Mouse (Mus musculus): ENCODE data around the gene Tmem11.

Tmem11 gene

GRCm38 (mm10) chr11:60825191-60825590 lies 53.9 kb downstream of the Tmem11 start:
- no peak for DNase-seq

GRCm38 (mm10) chr11:60823771-60824170 lies 55.3 kb downstream of the Tmem11 start:
- DNase-seq, result no peak

- DNase-seq, result no peak
Measured at GRCm38 (mm10) chr11:60816398-60816797, 62.7 kb downstream of the Tmem11 start.

All from thymus, adult 18-20 months (tissue).